Mouse (Mus musculus) intestine, postnatal 0 days (tissue): Measurements from ENCODE around the gene Fam71d. TPM values are rescaled to one million over a fixed set of nuclear protein-coding genes. Genes with fewer than 3 reads are reported as not detected.

Experiments
- ATAC-seq: fragments of 200-750 bp; cut with Nextera tagmentation; 2 replicates; pipeline ENCODE4 v1.8.0; 2017; ENCODE audit warnings: mild to moderate bottlenecking, moderate TSS enrichment, moderate library complexity
- H3K27ac ChIP-seq: fragments of 300-500 bp; sonication (generic); 2 replicates; pipeline ENCODE4 v1.5.1; 2014; ENCODE audit warnings: mild to moderate bottlenecking, low read depth, low read length, moderate library complexity
- H3K27me3 ChIP-seq: fragments of 300-500 bp; sonication (generic); replicated peaks from 2 replicates; pipeline ENCODE4 v1.6.1; 2014; ENCODE audit warnings: low read length, mixed read lengths; ENCODE audit not compliant: control insufficient read depth, insufficient read depth
- H3K36me3 ChIP-seq: fragments of 300-500 bp; sonication (generic); 2 replicates; pipeline ENCODE4 v1.6.1; 2014; ENCODE audit warnings: mild to moderate bottlenecking, moderate library complexity; ENCODE audit not compliant: control insufficient read depth, insufficient read depth
- H3K4me1 ChIP-seq: fragments of 300-500 bp; sonication (generic); replicated peaks from 2 replicates; pipeline ENCODE4 v1.6.1; 2014; ENCODE audit warnings: antibody characterized with exemption, low read length, mixed read lengths; ENCODE audit not compliant: control insufficient read depth, insufficient read depth
- H3K4me2 ChIP-seq: fragments of 300-500 bp; sonication (generic); replicated peaks from 2 replicates; pipeline ENCODE4 v1.6.1; 2014; ENCODE audit warnings: low read depth, mild to moderate bottlenecking, moderate library complexity
- H3K4me3 ChIP-seq: fragments of 300-500 bp; sonication (generic); 2 replicates; pipeline ENCODE4 v1.5.1; 2014; ENCODE audit warnings: low read depth, low read length
- H3K9ac ChIP-seq: fragments of 300-500 bp; sonication (generic); 2 replicates; pipeline ENCODE4 v1.6.1; 2014; ENCODE audit warnings: mild to moderate bottlenecking, low read depth, low read length
- H3K9me3 ChIP-seq: fragments of 300-500 bp; sonication (generic); 2 replicates; pipeline ENCODE4 v1.6.1; 2016; ENCODE audit warnings: mixed run types; ENCODE audit not compliant: control insufficient read depth
- CTCF ChIP-seq: sonication (generic); IDR thresholded peaks from 2 replicates; pipeline ENCODE4 v1.5.1; 2016; ENCODE audit warnings: low read depth, mild to moderate bottlenecking, control low read depth, antibody characterized with exemption, moderate library complexity
- WGBS: fragments of 180-500 bp; shearing (Covaris S2); extraction: QIAGEN DNeasy Blood & Tissue Kit; methylation state at CpG from one replicate; pipeline ENCODE4 v1.1.7; 2014; 5-methylcytosine and 5-hydroxymethylcytosine counted together
- polyA plus RNA-seq: library from polyadenylated mRNA; unstranded; fragments of >200 nt; fragmentation: Nextera tagmentation; extraction: Ambion mirVana; gene quantifications from 2 replicates; pipeline ENCODE4 v1.2.1, GENCODE M21; 2015

The Fam71d gene
- polyA plus RNA-seq, 1 experiment from 2014 or later: not detected

GRCm38 (mm10) chr12:78748557-78749377 is 57.4 kb downstream of the Fam71d start, which contains the start of gene Mpp5:
Gene Mpp5 (plus strand): TSS chr12:78748907.
- Histone ChIP-seq H3K27ac (peak within 1 kb of the TSS; percentile 99), H3K27me3 (no peaks in the 10 kb centered on the region; the same call in 1 of the 2 replicates), H3K4me1 (no peaks in the 10 kb centered on the region; the same call in 1 of the 2 replicates), H3K36me3 (no peaks in the 10 kb centered on the region), H3K9ac (peak within 1 kb of the TSS; percentile 92), H3K9me3 (no peaks in the 10 kb centered on the region), H3K4me2 (peak within 1 kb of the TSS; percentile 95), H3K4me3 (peak within 1 kb of the TSS; percentile 82)
- TF ChIP-seq CTCF: no peak
- under 1% methylated on average over 85 of the region's 98 CpGs for WGBS
- ATAC-seq: peak; percentile 99

DNA sequence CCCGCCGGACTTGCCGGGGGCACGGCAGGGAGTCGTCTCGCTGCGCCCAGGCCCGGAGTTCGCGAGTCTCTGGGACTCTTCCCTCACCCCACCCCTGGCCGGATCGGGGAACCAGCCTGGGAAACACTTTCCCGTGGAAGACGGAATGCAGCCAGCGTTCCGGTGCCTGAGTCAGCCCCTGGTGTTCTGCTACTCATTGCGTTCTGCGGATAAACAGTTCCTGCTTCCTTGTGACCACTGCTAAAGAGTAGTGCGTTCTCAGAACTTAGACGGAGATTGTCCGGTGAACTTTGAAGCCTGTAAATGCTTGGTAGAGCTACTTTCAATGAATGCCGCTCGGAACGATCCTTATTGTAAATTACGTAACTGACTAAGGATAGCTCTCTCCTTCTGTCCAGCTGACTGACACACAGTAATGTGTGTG is 58.1 kb downstream of the Fam71d start:
- Histone ChIP-seq H3K27me3 (no peaks in the 10 kb centered on the region; the same call in 1 of the 2 replicates), H3K27ac (peak overlapping the region; percentile 99), H3K4me2 (peak overlapping the region; percentile 61), H3K36me3 (no peaks in the 10 kb centered on the region), H3K4me3 (peak overlapping the region; percentile 82), H3K9ac (peak overlapping the region; percentile 92), H3K9me3 (no peaks in the 10 kb centered on the region), H3K4me1 (no peaks in the 10 kb centered on the region; the same call in 1 of the 2 replicates)
- 0% methylated on average over 25 of the region's 25 CpGs for WGBS
- ATAC-seq: peak; percentile 77
- no peak for TF ChIP-seq CTCF

DNA sequence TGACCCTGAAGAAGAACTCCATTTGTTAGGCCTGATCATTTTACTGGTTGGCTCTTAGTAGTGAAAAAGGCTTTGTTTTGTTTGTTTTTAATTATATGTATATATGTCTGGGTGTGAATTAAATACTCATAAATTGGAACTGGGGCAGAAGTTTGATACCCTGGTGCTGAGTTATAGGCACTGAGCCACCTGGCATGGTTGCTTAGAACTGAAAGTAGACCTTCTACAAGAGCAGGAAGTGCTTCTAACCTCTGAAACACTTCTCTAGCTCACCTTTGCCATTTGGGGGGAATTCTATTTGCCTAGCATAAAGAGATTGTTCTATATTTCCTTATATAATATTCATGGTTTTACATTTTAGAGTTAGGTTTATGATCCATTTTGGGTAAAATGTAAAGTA is 70.6 kb downstream of the Fam71d start:
- no peak overlapping the region for H3K27ac ChIP-seq
- no peak for TF ChIP-seq CTCF
- no peaks in the 10 kb centered on the region for H3K9me3 ChIP-seq
- no peaks in the 10 kb centered on the region for H3K4me1 ChIP-seq
- no peak overlapping the region for H3K4me3 ChIP-seq
- H3K9ac ChIP-seq: no peak overlapping the region
- H3K36me3 ChIP-seq: no peaks in the 10 kb centered on the region
- no peak for ATAC-seq
- H3K27me3 ChIP-seq: no peaks in the 10 kb centered on the region
- H3K4me2 ChIP-seq: no peak overlapping the region

DNA sequence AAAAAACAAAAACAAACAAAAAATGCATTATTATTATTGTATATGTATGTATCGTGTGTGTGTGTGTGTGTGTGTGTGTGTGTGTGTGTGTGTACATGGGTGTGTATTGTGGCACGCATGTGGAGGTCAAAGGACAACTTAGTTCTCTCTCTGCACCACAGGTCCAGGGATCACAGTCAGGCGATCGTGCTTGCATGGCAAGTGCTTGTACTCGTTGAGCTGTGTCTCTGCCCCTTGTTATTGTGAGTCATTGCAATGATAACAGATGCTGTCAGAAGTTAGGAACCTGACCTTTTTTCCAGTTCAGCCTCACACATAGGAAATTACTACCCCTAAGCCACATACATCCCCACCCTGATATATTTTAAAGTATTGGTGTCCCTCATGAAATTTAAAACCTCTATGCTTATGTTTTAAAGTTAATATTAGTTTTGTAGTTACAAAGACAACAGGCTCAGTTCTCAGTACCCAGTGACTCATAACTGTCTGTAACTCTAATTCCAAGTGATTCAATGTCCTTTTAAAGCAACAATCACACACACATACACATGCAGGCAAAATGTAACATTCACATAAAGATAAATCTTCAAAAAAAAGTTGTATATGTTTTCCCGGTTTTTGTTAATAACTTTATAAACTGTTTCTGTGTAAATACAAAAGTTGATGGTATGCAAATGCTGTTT is 77.8 kb downstream of the Fam71d start:
- no peak overlapping the region for H3K4me2 ChIP-seq
- no peak overlapping the region for H3K4me3 ChIP-seq
- ATAC-seq: peak; percentile 91
- TF ChIP-seq CTCF: no peak
- peak overlapping the region; percentile 46; the same call in 1 of the 2 replicates for H3K27ac ChIP-seq
- H3K9me3 ChIP-seq: no peaks in the 10 kb centered on the region
- H3K36me3 ChIP-seq: no peaks in the 10 kb centered on the region
- H3K27me3 ChIP-seq: no peaks in the 10 kb centered on the region
- no peaks in the 10 kb centered on the region; the same call in 1 of the 2 replicates for H3K4me1 ChIP-seq
- WGBS: 36% methylated on average over 6 of the region's 6 CpGs
- no peak overlapping the region for H3K9ac ChIP-seq

GRCm38 (mm10) chr12:78773211-78773610 is 81.9 kb downstream of the Fam71d start:
- Histone ChIP-seq H3K9me3 (no peaks in the 10 kb centered on the region), H3K27me3 (no peaks in the 10 kb centered on the region), H3K4me2 (no peak overlapping the region), H3K27ac (no peak overlapping the region), H3K4me1 (no peaks in the 10 kb centered on the region), H3K4me3 (no peak overlapping the region), H3K36me3 (no peaks in the 10 kb centered on the region), H3K9ac (no peak overlapping the region)
- no peak for TF ChIP-seq CTCF
- ATAC-seq: no peak
- WGBS: 43% methylated on average over 2 of the region's 2 CpGs

DNA sequence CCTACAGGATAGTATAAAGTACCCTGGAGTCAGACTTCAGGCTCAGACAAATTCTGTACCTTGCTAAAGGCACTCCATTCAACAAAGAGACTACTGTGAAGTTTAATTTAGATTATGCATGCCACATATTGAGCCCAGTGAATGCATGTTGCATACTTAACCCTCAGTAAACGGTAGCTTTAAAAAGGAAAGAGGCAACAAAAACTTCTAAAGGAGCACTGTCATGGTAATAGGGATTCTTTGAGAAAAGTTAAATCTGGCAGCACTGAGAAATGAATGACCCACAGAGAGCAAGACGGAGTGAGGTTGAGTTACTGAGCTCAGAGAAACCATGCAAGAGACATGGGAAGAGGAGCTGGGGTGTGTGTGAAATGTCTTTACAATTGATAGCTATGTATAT is 86.6 kb downstream of the Fam71d start:
- no peaks in the 10 kb centered on the region for H3K9me3 ChIP-seq
- no peaks in the 10 kb centered on the region for H3K36me3 ChIP-seq
- H3K27me3 ChIP-seq: no peaks in the 10 kb centered on the region
- H3K9ac ChIP-seq: no peak overlapping the region
- ATAC-seq: no peak
- WGBS: 46% methylated on average over 2 of the region's 2 CpGs
- H3K4me1 ChIP-seq: no peaks in the 10 kb centered on the region
- H3K4me2 ChIP-seq: peak overlapping the region; percentile 38; the same call in 1 of the 2 replicates
- H3K4me3 ChIP-seq: no peak overlapping the region
- no peak overlapping the region for H3K27ac ChIP-seq
- TF ChIP-seq CTCF: no peak
